ENCODE assay signal across 8 mouse cellular contexts in genomic region chrX:49287700-49288563, GRCm38 (mm10). TPM values are rescaled to one million over a fixed set of nuclear protein-coding genes. Genes with fewer than 3 reads are reported as not detected.
DNase-seq lines count a peak whose midpoint lies in the region; ATAC-seq lines count a peak whose summit lies in the region.

Gene Enox2, minus strand, starts transcription at chrX:49288259.

- peak; percentile 98 for ATAC-seq in heart, embryonic 13.5 days (ENCODE audit: extremely low read depth, insufficient number of reproducible peaks, low FRiP score, low TSS enrichment)
- peak; percentile 100 for ATAC-seq in liver, embryonic 12.5 days
- peak; percentile 100 for ATAC-seq in stomach, embryonic 15.5 days (ENCODE audit: insufficient read depth, low FRiP score, low read depth)

- DNase-seq in CD4-positive, CD25-positive, alpha-beta regulatory T cell, adult 2 months (ENCODE audit: low read depth, low spot score) = peak; percentile 81
- peak; percentile 61 for DNase-seq in fat pad, adult 2 months (ENCODE audit: extremely low read depth, low read depth, low spot score)
- DNase-seq in kidney, postnatal 10 days = peak; percentile 82
- peak; percentile 56 to 65 for DNase-seq in natural killer cell, adult 2 months (ENCODE audit: low spot score in 2 of 2)

- no peaks in the 10 kb centered on the region for H3K27me3 ChIP-seq in heart, embryonic 13.5 days (replicated peaks)
- no peaks in the 10 kb centered on the region for H3K27me3 ChIP-seq in liver, embryonic 12.5 days (replicated peaks)
- H3K27me3 ChIP-seq in stomach, embryonic 15.5 days (replicated peaks) = no peaks in the 10 kb centered on the region

- no peaks in the 10 kb centered on the region for H3K9me3 ChIP-seq in heart, embryonic 13.5 days
- no peaks in the 10 kb centered on the region for H3K9me3 ChIP-seq in liver, embryonic 12.5 days (replicated peaks)
- H3K9me3 ChIP-seq in stomach, embryonic 15.5 days = no peaks in the 10 kb centered on the region

- H3K4me1 ChIP-seq in brown adipose tissue, adult 24 weeks (ENCODE audit: control insufficient read depth, insufficient read depth, insufficient read length, low read length) = no peaks in the 10 kb centered on the region
- H3K4me1 ChIP-seq in heart, embryonic 13.5 days = peaks cover 3% of the 10 kb centered on the region; the same call in 1 of the 2 replicates
- H3K4me1 ChIP-seq in liver, embryonic 12.5 days = no peaks in the 10 kb centered on the region
- no peaks in the 10 kb centered on the region for H3K4me1 ChIP-seq in stomach, embryonic 15.5 days

- peak within 1 kb of the TSS; percentile 67 for H3K27ac ChIP-seq in brown adipose tissue, adult 24 weeks (replicated peaks; ENCODE audit: low read depth, low read length)
- peak within 1 kb of the TSS; percentile 66 for H3K27ac ChIP-seq in heart, embryonic 13.5 days (replicated peaks)
- H3K27ac ChIP-seq in liver, embryonic 12.5 days = 0 out of 2 replicates have a peak within 1 kb of the TSS, but pooled peaks have one; percentile 54
- no peak within 1 kb of the TSS; the same call in 1 of the 2 replicates for H3K27ac ChIP-seq in stomach, embryonic 15.5 days

- no peaks in the 10 kb centered on the region for H3K36me3 ChIP-seq in heart, embryonic 13.5 days
- H3K36me3 ChIP-seq in liver, embryonic 12.5 days = no peaks in the 10 kb centered on the region
- no peaks in the 10 kb centered on the region for H3K36me3 ChIP-seq in stomach, embryonic 15.5 days

- 11% methylated on average over 26 of the region's 26 CpGs for WGBS in heart, embryonic 13.5 days
- WGBS in liver, embryonic 12.5 days (ENCODE audit: insufficient replicate concordance) = 11% methylated on average over 25 of the region's 26 CpGs
- 23% methylated on average over 26 of the region's 26 CpGs for WGBS in stomach, embryonic 15.5 days

- peak within 1 kb of the TSS; percentile 87 for H3K4me3 ChIP-seq in brown adipose tissue, adult 24 weeks (ENCODE audit: insufficient read depth, low read depth, low read length)
- peak within 1 kb of the TSS; percentile 64 for H3K4me3 ChIP-seq in heart, embryonic 13.5 days
- H3K4me3 ChIP-seq in liver, embryonic 12.5 days = peak within 1 kb of the TSS; percentile 64
- peak within 1 kb of the TSS; percentile 55 for H3K4me3 ChIP-seq in stomach, embryonic 15.5 days (replicated peaks)

- peak within 1 kb of the TSS; percentile 69 for H3K4me2 ChIP-seq in heart, embryonic 13.5 days
- H3K4me2 ChIP-seq in liver, embryonic 12.5 days = peak within 1 kb of the TSS; percentile 64
- H3K4me2 ChIP-seq in stomach, embryonic 15.5 days = peak within 1 kb of the TSS; percentile 52

- H3K9ac ChIP-seq in heart, embryonic 13.5 days = peak within 1 kb of the TSS; percentile 83
- H3K9ac ChIP-seq in liver, embryonic 12.5 days = peak within 1 kb of the TSS; percentile 74
- peak within 1 kb of the TSS; percentile 48; the same call in 1 of the 2 replicates for H3K9ac ChIP-seq in stomach, embryonic 15.5 days

RNA-seq across cellular contexts. Expression of gene Enox2, which starts in this region (rescaled TPM):
- 7.8 and 8.5 TPM in 2 replicates for polyA plus RNA-seq in brown adipose tissue, adult 24 weeks (2012; ENCODE audit: insufficient read depth, insufficient read length, missing spikeins)
- 5.1 and 6.3 TPM in 2 replicates for polyA plus RNA-seq in heart, embryonic 13.5 days (2015; fragmentation: Nextera tagmentation; extraction: Ambion mirVana)
- 4.3 and 4.6 TPM in 2 replicates for polyA plus RNA-seq in liver, embryonic 12.5 days (2016; fragmentation: Nextera tagmentation; extraction: Ambion mirVana)
- 7.0 and 8.8 TPM in 2 replicates for polyA plus RNA-seq in stomach, embryonic 15.5 days (2015; fragmentation: Nextera tagmentation; extraction: Ambion mirVana)
